Mouse (Mus musculus) lung, postnatal 0 days (tissue): ENCODE measurements around the gene Hspg2. TPM values are rescaled to one million over a fixed set of nuclear protein-coding genes. Genes with fewer than 3 reads are reported as not detected.

ENCODE experiments used
- ATAC-seq: fragments of 200-750 bp; cut with Nextera tagmentation; 2 replicates; pipeline ENCODE4 v1.8.0; 2017; ENCODE audit warnings: moderate library complexity
- DNase-seq: peaks from one replicate; pipeline ENCODE4 v3.0.0-alpha.2; 2016; ENCODE audit warnings: low spot score
- H3K27ac ChIP-seq: fragments of 300-500 bp; sonication (generic); 2 replicates; pipeline ENCODE4 v1.5.1; 2014; ENCODE audit warnings: antibody characterized with exemption, mild to moderate bottlenecking, low read length, mixed read lengths
- H3K27me3 ChIP-seq: fragments of 300-500 bp; sonication (generic); replicated peaks from 2 replicates; pipeline ENCODE4 v1.6.1; 2014; ENCODE audit warnings: low read length, mixed read lengths; ENCODE audit not compliant: insufficient read depth
- H3K36me3 ChIP-seq: fragments of 300-500 bp; sonication (generic); 2 replicates; pipeline ENCODE4 v1.6.1; 2014; ENCODE audit warnings: low read length, mixed read lengths; ENCODE audit not compliant: insufficient read depth
- H3K4me1 ChIP-seq: fragments of 300-500 bp; sonication (generic); 2 replicates; pipeline ENCODE4 v1.6.1; 2014; ENCODE audit warnings: antibody characterized with exemption, low read depth, low read length, mixed read lengths; ENCODE audit not compliant: insufficient read depth
- H3K4me2 ChIP-seq: fragments of 300-500 bp; sonication (generic); replicated peaks from 2 replicates; pipeline ENCODE4 v1.6.1; 2014; ENCODE audit warnings: low read depth, mild to moderate bottlenecking, low read length, moderate library complexity, mixed read lengths
- H3K4me3 ChIP-seq: fragments of 300-500 bp; sonication (generic); 2 replicates; pipeline ENCODE4 v1.5.1; 2014; ENCODE audit warnings: low read depth, low read length
- H3K9ac ChIP-seq: fragments of 300-500 bp; sonication (generic); replicated peaks from 2 replicates; pipeline ENCODE4 v1.6.1; 2014; ENCODE audit warnings: low read depth, mild to moderate bottlenecking
- H3K9me3 ChIP-seq: fragments of 300-500 bp; sonication (generic); 2 replicates; pipeline ENCODE4 v1.6.1; 2016; ENCODE audit warnings: low read length, mixed read lengths
- CTCF ChIP-seq: IDR thresholded peaks from 2 replicates; pipeline ENCODE4 v1.5.1; 2016; ENCODE audit warnings: antibody characterized with exemption, mild to moderate bottlenecking
- EP300 ChIP-seq: IDR thresholded peaks from 2 replicates; pipeline ENCODE4 v1.6.1; 2016; ENCODE audit warnings: antibody characterized with exemption, mild to moderate bottlenecking, control low read depth
- WGBS: fragments of 180-500 bp; shearing (Covaris S2); extraction: QIAGEN DNeasy Blood & Tissue Kit; methylation state at CpG from one replicate; pipeline ENCODE4 v1.1.7; 2014; 5-methylcytosine and 5-hydroxymethylcytosine counted together
- polyA plus RNA-seq: library from polyadenylated mRNA; unstranded; fragments of >200 nt; fragmentation: Nextera tagmentation; extraction: Ambion mirVana; gene quantifications from 2 replicates; pipeline ENCODE4 v1.2.1, GENCODE M21; 2015

Hspg2 gene
- polyA plus RNA-seq, 1 experiment from 2014 or later: 25.3 TPM

GRCm38 (mm10) chr4:137458861-137459260 lies 9.7 kb upstream of the Hspg2 start:
- DNase-seq (no peak), ATAC-seq (no peak)
- Histone ChIP-seq H3K9me3 (no peaks in the 10 kb centered on the region), H3K36me3 (no peaks in the 10 kb centered on the region), H3K27ac (no peak overlapping the region), H3K4me3 (no peak overlapping the region), H3K27me3 (no peaks in the 10 kb centered on the region), H3K4me1 (peaks cover 6% of the 10 kb centered on the region; the same call in 1 of the 2 replicates), H3K4me2 (no peak overlapping the region), H3K9ac (no peak overlapping the region)
- WGBS: 26% methylated on average over 5 of the region's 5 CpGs
- TF ChIP-seq CTCF (no peak), EP300 (no peak)

GRCm38 (mm10) chr4:137460676-137461075 lies 7.9 kb upstream of the Hspg2 start:
- H3K4me2 ChIP-seq: no peak overlapping the region
- no peak for ATAC-seq
- no peak overlapping the region for H3K9ac ChIP-seq
- H3K27ac ChIP-seq: no peak overlapping the region
- no peak overlapping the region for H3K4me3 ChIP-seq
- peaks cover 12% of the 10 kb centered on the region for H3K4me1 ChIP-seq
- TF ChIP-seq EP300 (no peak), CTCF (no peak)
- H3K36me3 ChIP-seq: no peaks in the 10 kb centered on the region
- WGBS: 69% methylated on average over 14 of the region's 14 CpGs
- no peaks in the 10 kb centered on the region for H3K9me3 ChIP-seq
- DNase-seq: no peak
- H3K27me3 ChIP-seq: no peaks in the 10 kb centered on the region

- peaks cover 12% of the 10 kb centered on the region for H3K4me1 ChIP-seq
- no peak for TF ChIP-seq CTCF
- no peak for TF ChIP-seq EP300
- no peaks in the 10 kb centered on the region for H3K36me3 ChIP-seq
- no peak for DNase-seq
- H3K4me3 ChIP-seq: no peak overlapping the region
- H3K9ac ChIP-seq: no peak overlapping the region
- H3K4me2 ChIP-seq: no peak overlapping the region
- H3K27me3 ChIP-seq: no peaks in the 10 kb centered on the region
- no peak for ATAC-seq
- H3K9me3 ChIP-seq: no peaks in the 10 kb centered on the region
- WGBS: 71% methylated on average over 4 of the region's 4 CpGs
- no peak overlapping the region for H3K27ac ChIP-seq
These were observed 7.4 kb upstream of the Hspg2 start for GRCm38 (mm10) chr4:137461217-137461616.

- TF ChIP-seq CTCF: no peak
- peak; percentile 85 for TF ChIP-seq EP300
- Histone ChIP-seq H3K27me3 (no peaks in the 10 kb centered on the region), H3K4me3 (no peak overlapping the region), H3K4me2 (no peak overlapping the region), H3K27ac (peak overlapping the region; percentile 74), H3K4me1 (peaks cover 12% of the 10 kb centered on the region), H3K9ac (no peak overlapping the region), H3K36me3 (no peaks in the 10 kb centered on the region), H3K9me3 (no peaks in the 10 kb centered on the region)
- peak; percentile 91 for ATAC-seq
- DNase-seq: peak; percentile 93
- WGBS: 21% methylated on average over 16 of the region's 16 CpGs
These were observed 6.4 kb upstream of the Hspg2 start for GRCm38 (mm10) chr4:137461981-137462690.

- H3K9ac ChIP-seq: no peak overlapping the region
These were observed 3.3 kb upstream of the Hspg2 start for GRCm38 (mm10) chr4:137465125-137465787.

GRCm38 (mm10) chr4:137466991-137467390 lies 1.6 kb upstream of the Hspg2 start:
- DNase-seq: peak; percentile 8

More at GRCm38 (mm10) chr4:137465125-137465787, 3.3 kb upstream of the Hspg2 start:
- TF ChIP-seq CTCF (no peak), EP300 (peak; percentile 48; the same call in 1 of the 2 replicates)
- H3K27ac ChIP-seq: 0 out of 2 replicates have a peak overlapping the region, but pooled peaks have one; percentile 7
- no peaks in the 10 kb centered on the region for H3K9me3 ChIP-seq
- H3K4me2 ChIP-seq: no peak overlapping the region
- DNase-seq (peak; percentile 50), ATAC-seq (no peak)
- peaks cover 21% of the 10 kb centered on the region for H3K4me1 ChIP-seq
- H3K36me3 ChIP-seq: no peaks in the 10 kb centered on the region
- 58% methylated on average over 13 of the region's 13 CpGs for WGBS
- H3K4me3 ChIP-seq: no peak overlapping the region
- H3K27me3 ChIP-seq: no peaks in the 10 kb centered on the region

More at GRCm38 (mm10) chr4:137466991-137467390, 1.6 kb upstream of the Hspg2 start:
- WGBS: 65% methylated on average over 4 of the region's 4 CpGs
- no peak overlapping the region for H3K4me3 ChIP-seq
- H3K4me2 ChIP-seq: no peak overlapping the region
- no peaks in the 10 kb centered on the region for H3K27me3 ChIP-seq
- H3K9ac ChIP-seq: no peak overlapping the region
- H3K36me3 ChIP-seq: no peaks in the 10 kb centered on the region
- no peak for TF ChIP-seq EP300
- TF ChIP-seq CTCF: no peak
- H3K4me1 ChIP-seq: peaks cover 17% of the 10 kb centered on the region
- H3K27ac ChIP-seq: no peak overlapping the region
- H3K9me3 ChIP-seq: no peaks in the 10 kb centered on the region
- no peak for ATAC-seq
